Mouse (Mus musculus) neural tube, embryonic 10.5 days (tissue): ENCODE data around the gene Pold2.

ENCODE experiments used
- DNase-seq: peaks from one replicate; pipeline ENCODE4 v3.0.0-alpha.2; 2017; ENCODE audit warnings: low spot score; ENCODE audit errors: extremely low spot score

Gene Pold2

DNA sequence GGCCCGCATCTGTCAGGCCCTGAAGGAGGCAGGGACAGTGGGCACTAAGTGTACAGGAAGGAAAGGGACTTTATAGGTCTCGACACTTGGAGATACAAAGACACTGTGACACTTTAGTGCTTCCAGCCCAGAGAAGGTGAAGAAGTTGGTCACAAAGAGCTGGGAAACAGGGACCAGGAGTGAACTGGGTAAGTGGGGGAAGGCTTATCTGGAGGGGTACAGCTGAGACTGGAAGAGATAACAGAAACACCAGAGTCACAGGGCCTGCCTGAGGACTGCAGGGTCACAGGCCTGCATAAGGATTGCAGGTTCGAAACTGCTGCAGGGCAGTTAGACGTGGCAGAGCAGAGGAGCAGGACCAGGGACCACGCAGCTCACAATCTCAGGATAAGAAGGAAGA lies 50.2 kb downstream of the Pold2 start:
- no peak for DNase-seq

DNA sequence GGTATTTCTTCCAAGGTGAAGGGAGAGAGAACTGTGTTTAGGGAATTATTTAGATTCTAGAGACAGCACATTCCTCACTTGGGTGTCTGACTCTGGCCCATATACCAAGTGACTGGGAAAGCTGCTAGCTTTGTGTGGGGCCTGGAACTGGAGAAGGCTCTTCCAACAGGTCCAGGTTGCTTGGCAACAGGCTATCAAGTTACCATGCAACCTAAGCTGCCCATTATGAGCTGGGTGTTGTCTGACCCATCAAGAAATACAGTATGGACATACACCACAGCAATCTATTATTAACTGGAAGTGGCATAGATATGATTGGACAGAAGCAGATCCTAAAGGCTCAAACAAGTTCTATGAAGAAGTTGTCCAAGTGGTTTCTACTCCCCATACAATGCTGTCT lies 52.7 kb downstream of the Pold2 start:
- no peak for DNase-seq
